Mouse (Mus musculus): Measurements from ENCODE around the gene Asb9.

Gene Asb9

DNA sequence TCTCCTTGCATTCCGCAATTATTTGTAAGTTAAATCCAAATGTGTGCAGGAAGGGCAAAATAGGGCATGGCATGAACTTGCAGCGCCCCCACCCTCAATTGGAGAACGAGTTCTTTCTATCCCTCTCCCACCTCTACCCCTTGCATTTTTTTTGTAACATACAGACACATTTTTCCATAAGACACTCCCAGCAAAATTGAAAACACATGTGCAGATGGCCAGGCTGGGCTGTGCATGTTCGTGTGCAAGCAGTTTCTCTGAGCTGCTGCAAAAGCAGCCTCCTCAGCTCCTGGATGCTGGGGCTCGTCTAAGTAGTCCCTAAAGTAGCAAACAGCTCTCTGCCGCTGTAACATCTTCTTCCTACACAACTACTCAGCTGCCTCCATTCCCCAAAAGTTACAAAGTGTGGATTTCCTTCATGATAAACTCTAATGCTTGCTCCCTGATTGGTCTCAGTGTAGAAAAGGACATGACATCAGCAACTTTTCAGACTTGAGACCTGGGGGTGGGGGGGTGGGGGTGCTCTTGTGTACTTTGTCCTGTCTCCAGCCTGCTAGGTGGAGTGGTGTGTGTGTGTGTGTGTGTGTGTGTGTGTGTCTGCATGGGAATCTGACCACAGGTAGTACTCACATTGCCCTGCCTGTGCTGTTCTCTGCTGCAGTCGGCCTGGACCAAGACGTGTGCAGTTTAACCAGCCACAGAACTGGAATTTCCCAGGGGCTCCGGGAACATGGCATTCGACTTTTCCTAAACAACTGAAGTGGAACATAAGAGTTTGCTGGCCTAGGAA, at the start of gene Asb9:
Gene Asb9 (plus strand): TSS at position 619 of the 790 bp plus-strand sequence.
- in situ Hi-C loops (cut with MboI; ENCODE audit: low sequenced_read_pairs): no loop called here

DNA sequence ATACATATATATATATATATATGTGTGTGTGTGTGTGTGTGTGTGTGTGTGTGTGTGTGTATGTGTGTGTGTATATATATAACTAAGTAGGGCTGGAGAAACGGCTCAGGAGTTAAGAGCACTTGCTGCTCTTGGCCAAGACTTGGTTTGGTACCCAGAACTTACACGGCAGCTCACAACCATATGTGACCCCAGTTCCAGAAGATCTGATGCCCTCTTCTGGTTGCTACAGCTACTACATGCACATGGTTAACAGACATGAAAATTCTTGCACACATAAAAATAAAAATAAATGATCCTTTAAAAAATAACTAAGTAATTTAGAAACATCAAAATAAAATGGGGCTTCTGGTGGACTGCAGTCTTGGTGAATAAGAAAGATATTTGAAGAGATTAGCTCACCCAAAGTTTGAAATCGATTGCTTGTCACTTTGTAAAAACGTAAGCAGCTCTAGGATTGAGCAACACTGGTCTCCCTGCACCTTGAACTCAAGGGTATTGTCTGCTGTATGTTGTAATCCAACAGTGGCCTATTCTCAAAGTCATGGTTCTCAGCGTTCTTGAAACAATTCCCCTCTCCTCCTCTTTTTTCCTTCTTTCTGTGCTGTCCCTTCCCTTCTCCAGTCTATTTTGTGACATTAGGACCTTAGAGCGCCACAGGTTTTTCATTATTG, 46.8 kb upstream of the Asb9 start:
- in situ Hi-C loops (cut with MboI; ENCODE audit: low sequenced_read_pairs): no loop called here

DNA sequence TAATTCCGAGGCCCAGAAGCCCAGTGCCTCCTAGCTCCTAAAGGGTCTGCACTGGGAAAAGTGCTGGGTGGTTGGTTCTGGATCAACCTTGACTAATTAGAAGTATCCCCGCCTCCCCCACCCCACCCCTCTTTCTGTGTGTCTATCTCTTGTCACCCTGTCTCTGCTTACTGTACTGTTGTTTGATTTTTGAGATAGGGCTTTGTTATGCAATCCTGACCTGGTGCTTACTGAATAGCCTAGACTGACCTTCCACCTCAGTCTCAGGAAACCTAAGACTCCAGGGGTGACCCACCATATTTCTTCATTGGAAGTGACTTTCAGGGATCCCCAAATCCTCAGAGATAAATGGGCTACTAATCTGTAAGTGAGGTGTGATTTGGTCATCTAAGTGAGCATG, 3.9 kb upstream of the Asb9 start:
- in situ Hi-C loops (cut with MboI; ENCODE audit: low sequenced_read_pairs): no loop called here

DNA sequence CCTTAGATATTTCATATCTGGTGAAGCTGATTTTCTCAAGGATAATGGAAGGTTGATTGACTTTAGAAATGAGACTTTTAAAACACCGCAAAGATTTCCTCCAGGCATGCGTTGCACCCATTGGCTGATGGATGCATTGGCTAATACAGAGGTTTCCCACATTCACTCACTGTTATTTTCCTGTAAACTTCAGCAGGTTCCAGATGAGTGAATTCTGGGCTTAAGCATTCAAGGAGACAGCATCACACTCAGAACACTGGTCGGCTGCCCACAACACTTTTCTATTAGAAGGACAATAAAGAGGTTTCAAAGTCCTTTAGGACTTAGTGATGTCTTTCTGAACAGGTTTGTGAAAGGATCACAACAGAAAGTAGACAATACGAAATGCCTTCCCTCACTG, 941 bp downstream of the Asb9 start:
- in situ Hi-C loops (cut with MboI; ENCODE audit: low sequenced_read_pairs): no loop called here

- in situ Hi-C loops (cut with MboI; ENCODE audit: low sequenced_read_pairs): no loop called here
Observed at GRCm38 (mm10) chrX:164508728-164509127, 2.6 kb downstream of the Asb9 start.

- in situ Hi-C loops (cut with MboI; ENCODE audit: low sequenced_read_pairs): no loop called here
Observed at GRCm38 (mm10) chrX:164522138-164522537, 16.0 kb downstream of the Asb9 start.

DNA sequence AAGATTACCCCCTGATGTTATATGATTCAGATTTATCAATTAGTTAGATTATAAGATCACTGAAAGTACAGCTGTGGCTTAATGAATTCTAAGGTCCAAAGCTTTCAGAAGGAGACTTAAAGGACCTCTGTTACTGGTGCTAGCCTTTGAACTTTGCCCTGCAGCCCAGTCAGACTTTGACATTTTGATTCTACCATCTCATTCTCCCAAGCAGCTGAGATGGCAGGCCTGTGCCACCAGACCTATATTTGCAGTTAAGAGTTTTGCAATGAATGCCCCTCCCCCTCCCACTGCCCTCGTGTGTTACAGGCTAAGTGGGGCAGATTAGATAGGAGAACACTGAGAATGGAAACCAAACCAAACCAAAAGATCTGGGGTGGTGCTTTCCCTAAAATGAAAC, 20.4 kb downstream of the Asb9 start:
- in situ Hi-C loops (cut with MboI; ENCODE audit: low sequenced_read_pairs): no loop called here

- in situ Hi-C loops (cut with MboI; ENCODE audit: low sequenced_read_pairs): loop anchor here (10.0 kb wide), 1 partner anchor 1623 kb away; no protein-coding TSS in a partner anchor
Observed at GRCm38 (mm10) chrX:164541436-164542317, 35.5 kb downstream of the Asb9 start.

DNA sequence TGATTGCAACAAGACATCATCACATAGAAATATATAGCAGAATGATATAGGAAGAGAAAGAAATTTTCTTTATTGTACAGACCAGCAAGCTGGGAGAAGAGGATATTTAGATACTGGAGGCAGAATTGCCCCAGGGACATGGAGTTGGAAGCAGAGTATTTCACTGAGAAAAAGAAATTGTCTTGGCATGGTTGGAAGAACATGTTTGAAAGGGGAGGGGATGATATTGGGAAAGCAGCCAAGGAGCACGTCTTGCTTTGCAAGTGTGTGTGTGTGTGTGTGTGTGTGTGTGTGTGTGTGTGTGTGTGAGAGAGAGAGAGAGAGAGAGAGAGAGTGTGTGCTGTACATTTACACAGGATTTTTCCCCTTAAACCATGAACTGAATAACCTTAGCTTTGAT, 64.1 kb downstream of the Asb9 start:
- in situ Hi-C loops (cut with MboI; ENCODE audit: low sequenced_read_pairs): no loop called here

DNA sequence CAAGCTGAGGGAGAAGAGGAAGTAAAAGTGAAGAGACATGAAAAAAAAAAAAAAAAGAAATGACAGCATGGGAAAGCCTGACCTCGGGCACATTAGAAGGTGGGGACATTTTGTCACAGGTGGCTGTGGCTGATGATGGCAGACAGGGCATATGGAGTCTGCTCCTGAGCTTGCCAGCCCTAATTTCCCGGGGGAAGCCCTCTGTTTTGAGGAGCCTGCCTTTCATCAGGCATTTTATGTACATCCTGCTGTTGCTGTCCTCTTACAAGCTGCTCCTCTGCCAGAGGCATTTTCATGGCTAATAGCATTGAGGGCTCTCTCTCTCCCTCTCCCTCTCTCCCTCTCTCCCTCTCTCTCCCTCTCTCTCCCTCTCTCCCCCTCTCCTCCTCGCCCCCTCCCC, 70.8 kb downstream of the Asb9 start:
- in situ Hi-C loops (cut with MboI; ENCODE audit: low sequenced_read_pairs): no loop called here

Data from CH12F3 (cell line).